Mouse (Mus musculus) brain, embryonic 14.5 days (tissue): ENCODE results near the gene Olfr12. TPM values are rescaled to one million over a fixed set of nuclear protein-coding genes. Genes with fewer than 3 reads are reported as not detected.
A peak's percentile ranks its signal among the peaks of the same experiment; 100 is the strongest.

Source experiments
- DNase-seq: peaks from one replicate; pipeline ENCODE4 v3.0.0-alpha.2; 2011; ENCODE audit warnings: low read depth
- CTCF ChIP-seq: fragments of 200-500 bp; IDR thresholded peaks from 2 replicates; pipeline ENCODE4 v1.5.1; 2012; ENCODE audit warnings: inconsistent platforms, mild to moderate bottlenecking, moderate library complexity, borderline replicate concordance; ENCODE audit not compliant: insufficient read depth, insufficient read length; ENCODE audit errors: extremely low read depth
- POLR2A ChIP-seq: fragments of 200-500 bp; IDR thresholded peaks from 2 replicates; pipeline ENCODE4 v1.6.1; 2012; ENCODE audit warnings: mild to moderate bottlenecking, inconsistent platforms, borderline replicate concordance; ENCODE audit not compliant: poor library complexity, insufficient read depth, insufficient read length, severe bottlenecking; ENCODE audit errors: extremely low read depth
- polyA plus RNA-seq: library from polyadenylated mRNA; depleted of rRNA; stranded (reverse); fragments of >200 nt; gene quantifications from 2 replicates; pipeline ENCODE4 v1.2.3, GENCODE M21; 2012; rRNA removed

Gene Olfr12
- polyA plus RNA-seq = not detected in 2 replicates

- TF ChIP-seq CTCF = no peak
- no peak for TF ChIP-seq POLR2A
- DNase-seq = no peak
Observed at GRCm38 (mm10) chr1:92617488-92617887, at the start of gene Olfr12. Gene Olfr12, plus strand, starts transcription at chr1:92617788.

DNA sequence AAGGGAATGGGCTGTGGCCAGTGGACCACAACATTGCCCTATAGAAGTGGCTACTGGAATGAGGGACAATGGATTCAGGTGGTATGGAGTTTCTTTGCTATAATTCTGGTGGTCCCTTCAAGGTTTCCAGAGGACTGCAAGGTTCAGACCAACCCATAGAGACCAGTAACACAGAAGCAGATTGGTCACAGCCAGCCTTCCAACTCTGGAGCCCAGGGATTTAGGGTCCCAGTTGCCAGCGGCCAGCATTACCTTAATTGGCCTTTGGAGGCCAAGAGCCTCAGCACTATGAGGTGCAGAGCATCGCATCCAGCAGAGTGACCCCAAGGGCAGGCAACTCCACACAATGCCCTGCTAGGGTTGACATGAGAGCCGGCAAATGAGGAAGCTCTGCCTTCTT, 46.6 kb upstream of the Olfr12 start, which contains the start of gene Olfr1413:
TSS of gene Olfr1413 (plus strand) at position 301 of the 400 bp plus-strand sequence.
- TF ChIP-seq CTCF (no peak), POLR2A (no peak)
- DNase-seq = no peak

- TF ChIP-seq CTCF (no peak), POLR2A (no peak)
- no peak for DNase-seq
Observed at GRCm38 (mm10) chr1:92585479-92585878, 32.1 kb upstream of the Olfr12 start, which contains the start of gene Olfr1412. Gene Olfr1412, plus strand, starts transcription at chr1:92585779.

GRCm38 (mm10) chr1:92594111-92594510, 23.5 kb upstream of the Olfr12 start, which contains the start of gene Olfr1411:
Gene Olfr1411, plus strand, starts transcription at chr1:92594411.
- TF ChIP-seq CTCF (no peak), POLR2A (no peak)

GRCm38 (mm10) chr1:92596019-92596418, 21.6 kb upstream of the Olfr12 start:
- no peak for DNase-seq

More at GRCm38 (mm10) chr1:92594111-92594510, 23.5 kb upstream of the Olfr12 start, which contains the start of gene Olfr1411:
- no peak for DNase-seq

GRCm38 (mm10) chr1:92605482-92605881, 12.1 kb upstream of the Olfr12 start, which contains the start of gene Olfr1410:
Gene Olfr1410, plus strand, starts transcription at chr1:92605782.
- DNase-seq = no peak
- TF ChIP-seq POLR2A = no peak
- no peak for TF ChIP-seq CTCF

More at GRCm38 (mm10) chr1:92596019-92596418, 21.6 kb upstream of the Olfr12 start:
- TF ChIP-seq POLR2A (no peak), CTCF (no peak)

GRCm38 (mm10) chr1:92607711-92608110, 9.9 kb upstream of the Olfr12 start:
- DNase-seq = no peak
- TF ChIP-seq CTCF (no peak), POLR2A (no peak)

DNA sequence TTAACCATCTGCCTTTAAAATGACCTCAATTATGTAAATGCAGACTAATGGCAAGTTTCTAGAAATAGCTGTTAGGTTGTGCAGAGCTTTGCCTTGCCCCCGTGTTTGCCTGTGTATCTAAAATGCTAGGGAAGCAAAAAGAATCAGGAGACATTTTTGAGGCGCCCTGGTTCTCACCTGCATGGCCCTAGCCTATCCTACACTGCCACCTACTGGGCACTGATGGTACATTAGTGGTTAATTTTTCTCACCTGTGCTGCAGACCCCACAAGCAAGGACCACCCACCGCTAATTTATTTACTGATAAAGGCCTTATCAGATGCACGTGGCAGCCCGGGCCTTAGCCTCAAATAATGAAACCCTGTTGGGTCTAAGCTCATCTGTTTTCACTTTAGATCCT, 6.6 kb upstream of the Olfr12 start:
- TF ChIP-seq CTCF (peak; percentile 78; the same call in 1 of the 2 replicates), POLR2A (no peak)
- DNase-seq = peak; percentile 73

DNA sequence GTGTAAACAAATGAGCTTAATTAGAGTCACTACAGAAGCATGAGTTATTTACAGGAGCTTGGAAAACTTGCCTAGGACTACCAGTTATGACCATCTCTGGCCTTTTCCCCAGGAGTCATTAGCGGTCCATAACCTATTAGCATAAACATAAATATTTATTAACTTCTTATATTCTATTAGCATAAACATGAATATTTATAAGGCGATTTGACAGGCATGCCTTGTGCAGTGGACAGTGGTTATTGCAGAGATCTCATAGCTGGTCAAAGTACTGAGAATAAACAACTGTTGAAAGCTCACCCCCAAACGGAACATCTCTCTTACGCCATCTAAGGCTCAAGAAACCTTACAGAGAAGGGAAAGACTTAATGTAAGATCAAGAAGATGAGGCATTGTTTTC, 4.4 kb upstream of the Olfr12 start:
- DNase-seq = no peak
- no peak for TF ChIP-seq POLR2A
- TF ChIP-seq CTCF = no peak

- peak; percentile 75 for DNase-seq
- TF ChIP-seq POLR2A = no peak
- TF ChIP-seq CTCF = peak; percentile 49; the same call in 1 of the 2 replicates
Observed at GRCm38 (mm10) chr1:92614516-92614915, 3.1 kb upstream of the Olfr12 start.

- DNase-seq = no peak
- TF ChIP-seq CTCF = no peak
- TF ChIP-seq POLR2A = no peak
Observed at GRCm38 (mm10) chr1:92616046-92616445, 1.5 kb upstream of the Olfr12 start.

- no peak for DNase-seq
Observed at GRCm38 (mm10) chr1:92618360-92618759, 772 bp downstream of the Olfr12 start.

GRCm38 (mm10) chr1:92628227-92628626, 10.6 kb downstream of the Olfr12 start:
- DNase-seq = peak; percentile 17
- no peak for TF ChIP-seq POLR2A
- no peak for TF ChIP-seq CTCF

More at GRCm38 (mm10) chr1:92618360-92618759, 772 bp downstream of the Olfr12 start:
- TF ChIP-seq CTCF (no peak), POLR2A (no peak)
